Mouse (Mus musculus) layer of hippocampus, postnatal 25 days (tissue): ENCODE results near the gene Coa7. TPM values are rescaled to one million over a fixed set of nuclear protein-coding genes. Genes with fewer than 3 reads are reported as not detected.

ENCODE experiments used
- DNase-seq, 2 experiments: peaks; one replicate each; pipeline ENCODE4 v3.0.0; 2022; ENCODE audit warnings: mixed read lengths in 2 of 2, low spot score in 1 of 2; ENCODE audit errors: extremely low spot score in 1 of 2
- total RNA-seq, 2 experiments: library from RNA; stranded (reverse); gene quantifications; 2 replicates each; pipeline ENCODE4 v1.2.3; 2021

Gene Coa7
- total RNA-seq, 2 experiments from 2014 or later = 26.2 to 26.4 TPM

DNA sequence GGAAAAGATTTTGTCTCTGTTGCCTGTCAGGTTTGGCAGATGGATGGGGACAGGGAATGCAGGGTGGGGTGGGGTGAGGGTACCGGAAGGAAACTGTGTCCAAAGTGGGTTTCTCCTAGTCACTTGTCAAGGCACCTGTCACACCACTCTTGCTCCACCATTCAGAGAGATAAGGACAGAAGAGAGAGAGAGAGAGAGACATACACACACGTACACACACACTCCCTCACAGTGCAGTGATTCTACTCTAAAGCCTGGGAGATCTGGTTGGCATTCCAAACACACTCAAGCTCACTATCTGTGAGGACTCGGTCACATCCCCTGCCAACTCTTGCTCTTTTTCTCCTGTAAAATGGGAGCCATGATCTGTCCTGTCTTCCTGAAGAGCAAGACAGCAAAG, 44.2 kb downstream of the Coa7 start:
- DNase-seq = no peak

DNA sequence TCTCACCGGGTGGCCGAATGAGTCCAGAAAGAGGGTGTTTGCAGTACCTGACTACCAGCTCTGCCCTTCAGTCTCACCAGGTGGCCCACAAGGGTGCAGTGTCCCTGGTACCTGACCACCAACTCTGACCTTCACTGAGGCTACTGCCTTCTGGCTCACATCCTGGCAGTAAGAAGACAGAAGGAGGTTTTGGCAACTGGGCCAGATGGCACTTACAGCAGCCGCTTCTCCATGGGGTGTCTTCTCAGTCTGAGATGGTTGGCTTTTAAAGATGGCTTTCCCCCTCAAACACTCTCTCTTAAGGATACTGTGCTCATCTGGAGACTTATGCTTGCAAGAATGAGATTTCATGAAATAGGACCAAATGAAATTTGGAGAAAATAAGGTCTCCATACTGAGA, 51.5 kb downstream of the Coa7 start:
- no peak for DNase-seq

DNA sequence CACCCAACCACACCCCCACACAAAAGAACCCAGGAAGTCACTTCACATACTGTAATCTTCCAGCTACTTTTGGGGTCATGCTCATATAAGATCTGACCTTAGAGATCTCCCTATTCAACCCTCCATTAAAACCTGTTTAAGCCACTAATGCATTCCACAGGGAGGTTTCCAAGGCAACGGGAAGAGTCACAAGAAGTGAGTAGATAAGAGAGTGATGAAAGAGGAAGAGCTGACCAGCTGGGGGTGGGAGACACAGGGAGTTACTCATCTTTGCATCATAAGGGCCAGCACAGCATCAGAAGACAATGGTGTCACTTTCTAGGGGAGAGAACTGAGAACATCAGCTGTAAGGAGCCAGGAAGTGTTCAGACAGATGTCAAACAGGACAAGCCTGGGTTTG, 52.2 kb downstream of the Coa7 start:
- no peak for DNase-seq

GRCm38 (mm10) chr4:108383183-108383714, 55.3 kb downstream of the Coa7 start, which contains the start of gene Shisal2a:
Gene Shisal2a (minus strand): TSS chr4:108383349.
- no peak for DNase-seq

DNA sequence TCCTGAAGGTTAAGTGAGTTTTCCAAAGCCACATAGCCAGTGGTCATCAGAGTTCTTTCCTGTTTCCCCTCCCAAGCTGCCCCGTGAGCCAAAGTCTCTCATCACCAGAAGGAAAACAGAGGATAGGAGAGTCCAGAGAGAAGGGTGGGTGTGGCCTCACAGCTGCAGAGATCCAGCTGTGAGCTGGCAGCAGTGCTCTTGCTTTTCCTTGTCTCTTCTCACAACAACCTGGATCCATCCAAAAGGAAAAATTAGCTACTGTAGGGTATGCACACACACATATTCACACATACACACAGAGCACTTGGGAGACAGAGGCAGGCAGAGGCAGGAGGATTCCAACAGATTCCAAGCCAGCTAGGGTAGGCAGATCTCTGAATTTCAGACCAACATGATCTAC, 58.1 kb downstream of the Coa7 start:
- DNase-seq = no peak

- no peak for DNase-seq
Observed at GRCm38 (mm10) chr4:108387106-108387505, 59.2 kb downstream of the Coa7 start.

GRCm38 (mm10) chr4:108387681-108388253, 59.8 kb downstream of the Coa7 start:
- peak in 1 of 2 experiments; percentile 42 for DNase-seq

DNA sequence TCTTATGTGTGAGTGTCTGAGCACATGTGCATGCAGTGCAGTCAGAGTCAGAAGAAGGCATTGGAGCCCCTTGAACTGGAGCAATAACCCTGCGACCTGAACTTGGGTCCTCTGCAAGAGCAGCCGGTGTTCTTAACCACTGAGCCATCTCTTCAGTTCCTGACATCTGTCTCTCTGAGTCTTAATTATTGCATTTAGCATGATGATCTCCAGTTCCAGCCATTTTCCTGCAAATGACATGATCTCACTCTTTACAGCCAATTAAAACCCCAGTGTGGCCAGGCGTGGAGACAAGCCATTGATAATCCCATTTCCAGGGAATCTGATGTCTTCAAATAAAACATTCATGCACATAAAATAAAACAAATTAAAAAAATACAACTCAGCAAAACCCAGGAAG, 60.8 kb downstream of the Coa7 start:
- DNase-seq = no peak

GRCm38 (mm10) chr4:108391124-108391523, 63.2 kb downstream of the Coa7 start:
- no peak for DNase-seq

Other genes starting within 250 kb of the Coa7 start
- gene Podn, start 231.7 kb upstream of the Coa7 start, total RNA-seq = 10 to 100 TPM in 1 of 2 experiments, 1 to 10 TPM in 1; 7.8 to 10.0 TPM
- gene Scp2, start 183.1 kb upstream of the Coa7 start, total RNA-seq = 100 to 1,000 TPM in 1 of 2 experiments, 10 to 100 TPM in 1; 86.4 to 103 TPM
- gene Echdc2, start 162.7 kb upstream of the Coa7 start, total RNA-seq = 10 to 100 TPM; 16.7 to 18.5 TPM
- not detected for gene Zyg11a, start 110.1 kb upstream of the Coa7 start, total RNA-seq
- 100 to 1,000 TPM; 103 to 106 TPM for gene Zyg11b, start 27.0 kb upstream of the Coa7 start, total RNA-seq
- gene Shisal2a, start 55.2 kb downstream of the Coa7 start, total RNA-seq = not detected
- gene Gpx7, start 78.8 kb downstream of the Coa7 start, total RNA-seq = 1 to 10 TPM; 4.7 to 7.0 TPM
- 10 to 100 TPM; 28.0 to 42.2 TPM for gene Tut4, start 131.3 kb downstream of the Coa7 start, total RNA-seq